19 mouse cellular contexts compared by ENCODE assay signal in the genomic region with DNA sequence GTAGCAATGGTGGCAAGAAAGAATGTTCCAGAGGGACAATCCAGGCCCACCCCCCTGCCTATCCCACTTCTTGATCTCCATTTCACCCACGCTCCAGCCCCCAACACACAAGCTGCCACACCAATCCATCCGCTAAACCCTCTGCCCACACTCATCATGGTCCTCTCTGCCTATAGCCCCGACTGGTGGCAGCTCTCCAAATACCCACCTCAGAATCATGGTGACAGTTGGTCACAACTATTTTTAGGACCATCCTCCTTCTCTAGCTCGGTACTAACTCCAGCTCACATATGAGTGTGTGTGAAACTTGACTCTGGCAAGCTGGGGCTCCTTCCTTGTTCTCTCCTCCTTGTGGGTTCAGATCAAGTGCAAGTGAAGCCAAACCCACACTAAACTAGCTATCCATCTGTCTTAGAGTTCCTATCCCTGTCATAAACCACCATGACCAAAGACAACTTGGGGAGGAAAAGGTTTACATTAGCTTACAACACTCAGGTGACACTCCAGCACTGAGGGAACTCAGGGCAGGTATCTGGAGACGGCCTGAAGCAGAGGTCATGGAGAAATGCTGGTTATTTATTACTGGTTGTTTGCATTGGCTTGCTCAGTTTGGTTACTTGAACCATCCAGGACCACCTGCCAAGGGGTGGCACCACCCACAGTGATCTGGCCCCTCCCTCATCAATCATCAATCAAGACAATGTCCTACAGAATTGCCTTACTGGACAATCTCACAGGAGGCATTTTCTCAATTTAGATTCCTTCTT. TPM values are rescaled to one million over a fixed set of nuclear protein-coding genes. Genes with fewer than 3 reads are reported as not detected.
DNase-seq lines count a peak whose midpoint lies in the region; ATAC-seq and TF ChIP-seq lines count a peak whose summit lies in the region.
"Had no signal": no experiment of that assay in that cellular context is flagged by ENCODE, and none has a peak within 500 bp of the region (broad histone marks: within the 10 kb centered on the region; RNA-seq: fewer than 3 reads in every experiment).

No protein-coding gene starts in this region.

- peak; percentile 88 for DNase-seq in liver, adult 2 months (ENCODE audit: extremely low read depth, low read depth, low spot score)
- peak; percentile 75 to 85 for DNase-seq in frontal cortex, postnatal 36 days (ENCODE audit: low spot score in 2 of 2)
- peak; percentile 72 to 80 for DNase-seq in left cerebral cortex, postnatal 36 days (ENCODE audit: low spot score in 2 of 2)
- DNase-seq in yolk sac, embryonic 10.5 days (ENCODE audit: low spot score): peak; percentile 50
- no peak for DNase-seq in thymus, postnatal 10 days (ENCODE audit: low spot score in 2 of 2)
- no peak for DNase-seq in ovary, postnatal 36 days (ENCODE audit: low spot score)
- DNase-seq: cerebellum, adult 18-20 months; lung, adult 18-20 months; thymus, postnatal 36 days had no signal

- peaks cover 3% of the 10 kb centered on the region for H3K4me1 ChIP-seq in liver, adult 2 months (ENCODE audit: control insufficient read depth, insufficient read depth, low read length)
- no peaks in the 10 kb centered on the region for H3K4me1 ChIP-seq in liver, embryonic 12.5 days
- H3K4me1 ChIP-seq: intestine, embryonic 15.5 days; kidney, embryonic 15.5 days; limb, embryonic 15.5 days; midbrain, embryonic 10.5 days; neural tube, embryonic 13.5 days had no signal

- intact Hi-C loops in left cerebral cortex, postnatal 36 days (cut with DNase I): loop anchor here (5.0 kb wide), 1 partner anchor 66 kb away; no protein-coding TSS in a partner anchor

- no peaks in the 10 kb centered on the region for H3K79me2 ChIP-seq in liver, adult 2 months (ENCODE audit: control insufficient read depth, insufficient read depth, low read length)

- no peak for ATAC-seq in liver, embryonic 12.5 days
- ATAC-seq: intestine, embryonic 15.5 days had no signal

- no peaks in the 10 kb centered on the region for H3K27me3 ChIP-seq in liver, adult 2 months (ENCODE audit: control insufficient read depth, insufficient read depth, low read length)
- no peaks in the 10 kb centered on the region for H3K27me3 ChIP-seq in liver, embryonic 12.5 days (replicated peaks)
- H3K27me3 ChIP-seq: heart, embryonic 12.5 days; intestine, embryonic 15.5 days; kidney, embryonic 15.5 days; limb, embryonic 15.5 days; neural tube, embryonic 13.5 days had no signal

- no peak for TF ChIP-seq CTCF in liver, adult 2 months (IDR thresholded peaks at IDR 0.05; ENCODE audit: low read depth, low read length)

- no peak for TF ChIP-seq POLR2A in liver, adult 2 months (IDR thresholded peaks at IDR 0.05; ENCODE audit: extremely low read depth, insufficient read depth, low read length)

- H3K4me3 ChIP-seq in liver, adult 2 months (ENCODE audit: insufficient read depth, low read depth, low read length): no peak overlapping the region
- no peak overlapping the region for H3K4me3 ChIP-seq in liver, embryonic 12.5 days
- H3K4me3 ChIP-seq: heart, embryonic 12.5 days; intestine, embryonic 15.5 days; kidney, embryonic 15.5 days; limb, embryonic 15.5 days; midbrain, embryonic 10.5 days; neural tube, embryonic 13.5 days had no signal

- 68% methylated on average over 5 of the region's 5 CpGs for WGBS in liver, adult 2 months
- 56% methylated on average over 5 of the region's 5 CpGs for WGBS in liver, embryonic 12.5 days (ENCODE audit: insufficient replicate concordance)

- H3K4me2 ChIP-seq in liver, embryonic 12.5 days: no peak overlapping the region
- H3K4me2 ChIP-seq: heart, embryonic 12.5 days; hindbrain, embryonic 14.5 days; intestine, embryonic 15.5 days; kidney, embryonic 15.5 days; limb, embryonic 15.5 days; neural tube, embryonic 13.5 days had no signal

- no peaks in the 10 kb centered on the region for H3K36me3 ChIP-seq in liver, adult 2 months (ENCODE audit: control insufficient read depth, insufficient read depth, low read length)
- H3K36me3 ChIP-seq in liver, embryonic 12.5 days: no peaks in the 10 kb centered on the region
- H3K36me3 ChIP-seq: heart, embryonic 12.5 days; intestine, embryonic 15.5 days; kidney, embryonic 15.5 days; limb, embryonic 15.5 days; midbrain, embryonic 10.5 days; neural tube, embryonic 13.5 days had no signal

- no peak overlapping the region for H3K9ac ChIP-seq in liver, adult 2 months (ENCODE audit: low read depth, low read length)
- H3K9ac ChIP-seq in liver, embryonic 12.5 days: no peak overlapping the region
- H3K9ac ChIP-seq: heart, embryonic 12.5 days; hindbrain, embryonic 14.5 days; intestine, embryonic 15.5 days; kidney, embryonic 15.5 days; limb, embryonic 15.5 days; neural tube, embryonic 13.5 days had no signal

- H3K27ac ChIP-seq in liver, adult 2 months (replicated peaks; ENCODE audit: insufficient read depth, low read depth, low read length): no peak overlapping the region
- H3K27ac ChIP-seq in liver, embryonic 12.5 days: no peak overlapping the region
- H3K27ac ChIP-seq: hindbrain, embryonic 14.5 days; intestine, embryonic 15.5 days; kidney, embryonic 15.5 days; limb, embryonic 15.5 days; midbrain, embryonic 10.5 days; neural tube, embryonic 13.5 days; stomach, postnatal 0 days had no signal

- no peaks in the 10 kb centered on the region for H3K9me3 ChIP-seq in liver, embryonic 12.5 days (replicated peaks)
- H3K9me3 ChIP-seq: heart, embryonic 12.5 days; intestine, embryonic 15.5 days; kidney, embryonic 15.5 days; limb, embryonic 15.5 days; midbrain, embryonic 10.5 days; neural tube, embryonic 13.5 days had no signal

RNA-seq across cellular contexts. Expression of gene D630045J12Rik, which starts 9.8 kb away (rescaled TPM):
- 0.46 and 0.47 TPM in 2 replicates for total RNA-seq in liver, adult 2 months (2014; rRNA removed)
- 1.1 and 1.3 TPM in 2 replicates for polyA plus RNA-seq in liver, adult 2 months (2012; rRNA removed)
- 0.80 and 0.97 TPM in 2 replicates for polyA plus RNA-seq in liver, embryonic 12.5 days (2016; fragmentation: Nextera tagmentation; extraction: Ambion mirVana)
- 10 to 100 TPM; 34.7 to 48.6 TPM for total RNA-seq in left cerebral cortex, postnatal 36 days (2021)
- total RNA-seq: monocyte, adult 5-6 weeks had no signal

RNA-seq across cellular contexts. Expression of gene Zc3hav1l, which starts 35.5 kb away (rescaled TPM):
- total RNA-seq in liver, adult 2 months (2014; rRNA removed): 0.18 and 0.27 TPM in 2 replicates
- polyA plus RNA-seq in liver, adult 2 months (2012; rRNA removed): 0.15 and 0.22 TPM in 2 replicates
- 3.9 and 4.0 TPM in 2 replicates for polyA plus RNA-seq in liver, embryonic 12.5 days (2016; fragmentation: Nextera tagmentation; extraction: Ambion mirVana)
- 1 to 10 TPM; 3.2 to 3.9 TPM for total RNA-seq in left cerebral cortex, postnatal 36 days (2021)
- total RNA-seq: monocyte, adult 5-6 weeks had no signal

Comparison
In these comparisons a context has a peak if more than half of its experiments do, and no peak if none do; other contexts are left out.
1. DNase-seq: peak in liver, adult 2 months (single experiment), frontal cortex, postnatal 36 days (2 of 2), left cerebral cortex, postnatal 36 days (2 of 2) and yolk sac, embryonic 10.5 days (single experiment); none in thymus, postnatal 10 days (0 of 2) and ovary, postnatal 36 days (single experiment).
2. RNA of gene D630045J12Rik, which starts 9.8 kb away (total RNA-seq): 34.7 to 48.6 TPM in left cerebral cortex, postnatal 36 days; 0.46 to 0.47 TPM in liver, adult 2 months; every median in the first group is over 10 times any median in the second.